Mouse (Mus musculus): ENCODE data around the gene Prcp. TPM values are rescaled to one million over a fixed set of nuclear protein-coding genes. Genes with fewer than 3 reads are reported as not detected.
"Not testable (repeated sequence)": the region's sequence is repeated elsewhere in the genome, so short reads cannot be mapped to it uniquely, and the experiment has no call there.

Gene Prcp
- total RNA-seq, 2 experiments from 2014 or later = 15.3 TPM

DNA sequence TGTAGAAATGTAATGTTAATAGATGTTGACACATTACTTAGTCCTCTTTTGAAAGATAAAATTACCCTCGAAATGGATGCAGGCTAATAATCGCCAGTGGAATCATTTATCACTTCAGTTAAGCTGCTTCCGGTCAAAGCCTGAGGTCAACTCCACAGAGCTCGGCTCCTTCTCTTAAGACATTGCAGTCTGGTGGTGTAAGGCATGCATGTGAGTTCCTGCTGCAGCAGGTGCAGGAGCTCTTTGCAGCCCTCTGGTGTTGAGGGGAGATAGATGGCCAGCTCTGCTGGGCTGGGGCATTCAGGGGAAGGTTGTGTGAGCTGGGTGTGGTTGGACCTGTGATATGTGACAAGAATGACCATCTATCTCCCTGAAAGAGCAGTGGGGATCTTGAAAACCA, 104.0 kb downstream of the Prcp start:
- DNase-seq (ENCODE audit: low spot score in 2 of 2) = no peak

DNA sequence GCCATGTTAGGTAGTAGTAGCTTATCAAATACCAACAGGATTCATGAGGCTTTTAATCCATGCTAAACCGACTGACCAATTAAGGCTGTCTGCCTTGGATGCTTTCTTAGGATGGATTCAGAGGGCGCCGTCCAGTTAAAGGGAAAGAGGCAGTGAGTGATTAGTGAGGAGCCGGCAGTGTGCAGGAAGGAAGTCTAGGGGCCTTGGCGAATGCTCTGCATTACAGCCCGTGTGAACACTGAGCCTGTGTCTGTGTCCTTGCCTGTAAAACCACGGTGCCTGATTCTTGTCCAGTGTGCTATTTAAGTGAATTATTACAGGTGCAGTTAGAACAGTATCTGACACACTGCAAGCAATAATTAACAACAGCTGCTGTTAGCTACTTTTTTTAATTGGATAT, 104.5 kb downstream of the Prcp start:
- DNase-seq (ENCODE audit: low spot score in 2 of 2) = not testable (repeated sequence)

DNA sequence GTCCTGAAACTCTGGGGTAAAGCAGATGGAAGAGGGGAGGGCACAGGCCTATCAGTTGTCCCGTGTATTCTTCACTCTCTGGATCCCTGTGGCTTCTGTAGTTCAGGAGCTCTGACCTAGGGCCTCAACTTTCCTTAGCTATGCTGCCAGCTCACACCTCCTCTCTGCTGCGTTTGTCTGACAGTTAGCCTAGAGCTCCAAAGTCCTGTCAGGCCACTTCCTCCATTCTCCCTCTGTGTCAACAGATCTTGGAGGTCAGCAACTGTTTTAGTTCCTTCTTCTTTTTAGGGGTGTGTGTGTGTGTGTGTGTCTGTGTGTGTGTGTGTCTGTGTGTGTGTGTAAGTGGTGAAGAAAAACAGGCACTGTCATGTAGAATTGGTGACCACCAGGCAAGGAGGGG, 106.5 kb downstream of the Prcp start:
- DNase-seq (ENCODE audit: low spot score in 2 of 2) = no peak

DNA sequence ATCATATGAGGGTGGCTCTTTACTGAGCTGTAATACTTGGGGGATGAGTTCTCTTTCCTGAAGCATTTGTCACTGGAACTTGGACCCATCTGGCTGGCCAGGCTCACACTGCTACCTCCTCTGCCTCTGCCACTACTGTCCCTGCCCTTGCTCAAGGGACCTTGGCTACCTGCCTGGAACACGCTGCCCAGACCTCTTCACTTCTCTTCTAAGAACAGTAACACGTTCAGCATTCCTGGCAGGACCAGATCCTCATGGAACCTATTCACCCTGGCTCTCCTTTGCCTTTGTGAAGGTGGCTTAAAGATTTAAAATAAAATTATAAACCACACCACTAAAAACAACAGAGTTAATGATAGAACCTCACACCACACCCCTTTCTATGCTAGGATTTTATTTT, 107.6 kb downstream of the Prcp start:
- no peak for DNase-seq (ENCODE audit: low spot score in 2 of 2)

Other genes with a start within 250 kb of the Prcp start
- gene Ankrd42, start 237.3 kb upstream of the Prcp start, total RNA-seq (2021) = 10 to 100 TPM; 26.4 to 26.6 TPM
- 10 to 100 TPM; 41.8 to 45.5 TPM for gene Pcf11, start 204.5 kb upstream of the Prcp start, total RNA-seq (2021)
- 10 to 100 TPM; 43.7 to 44.0 TPM for gene Rab30, start 132.9 kb upstream of the Prcp start, total RNA-seq (2021)
- 1 to 10 TPM; 1.8 to 2.0 TPM for gene Ddias, start 223 bp upstream of the Prcp start, total RNA-seq (2021)
- 10 to 100 TPM; 21.5 to 24.6 TPM for gene Fam181b, start 205.4 kb downstream of the Prcp start, total RNA-seq (2021)

Measured in layer of hippocampus, postnatal 10 days (tissue).